Mouse (Mus musculus): ENCODE results near the gene Oprl1.

- TF ChIP-seq POLR2A (IDR thresholded peaks at IDR 0.05; ENCODE audit: insufficient read depth, low read depth, low read length) (no peak), EP300 (IDR thresholded peaks at IDR 0.05; ENCODE audit: insufficient read depth, low read depth, low read length) (no peak), CTCF (IDR thresholded peaks at IDR 0.05) (no peak)
Observed at GRCm38 (mm10) chr2:181694581-181694980, 20.2 kb upstream of the Oprl1 start.

Data from heart, adult 2 months (tissue).